Mouse (Mus musculus) olfactory bulb, adult 2 months (tissue): ENCODE data around the gene Plcb4. TPM values are rescaled to one million over a fixed set of nuclear protein-coding genes. Genes with fewer than 3 reads are reported as not detected.

Experiments used
- H3K27ac ChIP-seq: fragments of 200-500 bp; 2 replicates; pipeline ENCODE4 v1.5.1; 2012; ENCODE audit warnings: low read depth, low read length; ENCODE audit not compliant: insufficient read depth
- H3K4me1 ChIP-seq: fragments of 200-500 bp; 2 replicates; pipeline ENCODE4 v1.6.1; 2012; ENCODE audit warnings: low read length; ENCODE audit not compliant: control insufficient read depth, insufficient read depth
- H3K4me3 ChIP-seq: fragments of 200-500 bp; 2 replicates; pipeline ENCODE4 v1.5.1; 2012; ENCODE audit warnings: mild to moderate bottlenecking, low read depth, low read length, moderate library complexity; ENCODE audit not compliant: insufficient read depth
- CTCF ChIP-seq: fragments of 200-500 bp; IDR thresholded peaks from 2 replicates; pipeline ENCODE4 v1.5.1; 2012; ENCODE audit warnings: low read depth, mild to moderate bottlenecking, low read length, moderate library complexity; ENCODE audit not compliant: insufficient read depth
- POLR2A ChIP-seq: fragments of 200-500 bp; IDR thresholded peaks from 2 replicates; pipeline ENCODE4 v1.6.1; 2012; ENCODE audit warnings: mild to moderate bottlenecking, low read depth, low read length, moderate library complexity; ENCODE audit not compliant: insufficient read depth
- WGBS: fragments of 180-500 bp; shearing (Covaris S2); methylation state at CpG from one replicate; pipeline ENCODE4 v1.1.7; 2018; 5-methylcytosine and 5-hydroxymethylcytosine counted together
- polyA plus RNA-seq: library from polyadenylated mRNA; stranded (reverse); fragments of >200 nt; gene quantifications from 2 replicates; pipeline ENCODE4 v1.2.4, GENCODE M21; 2012; ENCODE audit warnings: low replicate concordance; ENCODE audit not compliant: missing spikeins, insufficient read depth, insufficient read length

The Plcb4 gene
- polyA plus RNA-seq = not detected in 2 replicates

DNA sequence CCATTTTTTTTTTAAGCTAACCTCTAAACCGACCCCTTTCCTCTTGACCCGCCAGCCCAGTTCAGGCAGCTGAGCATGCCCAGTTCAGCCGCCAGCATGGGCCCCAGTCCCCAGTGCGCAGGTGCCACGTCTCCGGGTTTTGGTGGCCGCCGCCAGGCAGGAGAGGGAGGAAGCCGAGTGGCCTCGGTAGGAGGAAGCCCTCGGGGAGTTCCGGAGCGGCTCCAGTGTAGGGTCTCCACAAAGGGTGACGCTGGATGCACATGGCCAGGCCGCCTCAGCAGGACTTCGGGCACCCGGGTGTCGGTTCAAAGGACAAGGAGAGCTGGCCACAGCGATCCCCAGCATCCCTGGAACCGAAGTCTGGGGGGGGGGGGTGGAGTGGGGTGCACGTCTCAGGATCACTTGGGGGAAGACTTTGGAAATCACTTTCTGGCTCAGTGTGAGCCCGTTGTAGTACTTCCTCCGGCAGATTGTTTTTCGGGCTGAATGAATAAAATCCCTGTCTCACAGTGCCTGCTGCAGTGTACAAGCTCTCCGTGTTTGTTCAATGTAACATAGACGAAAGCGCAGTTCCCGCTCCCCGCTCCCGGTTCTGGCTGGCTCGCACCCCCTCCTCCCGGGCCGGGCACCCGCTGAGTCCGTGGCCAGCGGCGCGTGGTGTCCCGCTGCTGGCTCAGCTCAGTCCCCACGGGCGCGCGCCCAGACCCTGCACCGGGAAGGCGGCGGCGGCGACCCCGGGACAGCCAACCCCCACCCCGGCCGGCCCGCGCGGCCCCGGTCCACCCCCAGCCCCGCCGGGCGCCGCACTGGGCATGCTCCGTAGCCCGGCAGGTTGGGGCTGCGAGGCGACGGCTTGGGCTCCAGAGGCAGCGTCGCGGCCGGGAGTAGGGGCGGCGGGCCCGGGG lies at the start of gene Plcb4:
TSS of gene Plcb4 (plus strand) at position 526 of the 905 bp plus-strand sequence.
- peak within 1 kb of the TSS; percentile 66 for H3K4me3 ChIP-seq
- WGBS = under 1% methylated on average over 71 of the region's 71 CpGs
- TF ChIP-seq CTCF = no peak
- peak; percentile 33; the same call in 1 of the 2 replicates for TF ChIP-seq POLR2A
- peak within 1 kb of the TSS; percentile 62 for H3K27ac ChIP-seq
- no peaks in the 10 kb centered on the region; the same call in 1 of the 2 replicates for H3K4me1 ChIP-seq

DNA sequence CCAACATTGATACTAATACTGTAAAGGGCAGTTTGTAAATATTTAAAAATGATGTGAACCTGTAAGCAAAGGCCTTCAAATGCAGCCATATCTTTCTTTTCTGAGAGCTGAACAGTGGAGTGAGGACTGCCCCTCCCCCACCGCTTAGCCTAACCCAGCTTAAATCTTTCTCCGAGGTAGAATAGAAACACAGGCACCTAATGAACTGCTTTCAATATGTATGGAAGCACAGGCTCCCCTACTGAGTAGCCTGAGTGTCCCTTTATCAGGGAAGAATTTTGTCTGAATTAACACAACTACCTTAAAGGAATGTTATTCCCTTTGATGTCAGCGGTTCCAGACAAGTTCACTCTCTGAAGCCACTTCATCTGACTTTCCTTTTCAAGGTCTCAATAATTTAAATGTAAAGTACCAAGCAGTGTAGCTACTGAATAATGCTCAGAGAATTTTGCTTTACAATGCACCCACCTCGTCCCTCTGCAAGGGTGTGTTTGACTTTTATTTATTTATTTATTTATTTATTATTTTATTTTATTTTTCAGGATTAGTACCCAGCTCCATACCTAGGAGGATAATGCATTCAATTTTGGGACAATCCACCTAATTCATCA lies 44.1 kb upstream of the Plcb4 start:
- no peak overlapping the region for H3K4me3 ChIP-seq
- no peak overlapping the region for H3K27ac ChIP-seq
- 56% methylated on average over 4 of the region's 4 CpGs for WGBS
- TF ChIP-seq CTCF (no peak), POLR2A (no peak)
- H3K4me1 ChIP-seq = no peaks in the 10 kb centered on the region

DNA sequence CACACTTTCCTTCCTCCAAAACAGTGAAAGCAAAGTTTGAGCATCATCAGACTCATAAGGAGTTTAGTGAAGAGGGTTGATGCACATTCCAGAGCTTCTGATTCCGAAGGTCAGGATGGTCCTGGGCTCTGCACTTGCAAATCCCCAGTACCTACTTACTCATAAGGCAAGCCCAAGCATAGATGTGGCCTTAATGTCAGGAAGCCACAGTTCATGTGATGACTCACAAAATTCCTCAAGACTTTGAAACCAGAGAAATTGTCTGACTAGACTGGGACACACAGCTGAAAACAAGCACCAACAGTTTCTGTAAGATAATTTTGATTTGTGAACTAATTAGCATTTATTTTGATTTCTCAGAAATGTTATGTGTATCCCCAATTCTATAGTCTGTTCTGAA lies 42.7 kb upstream of the Plcb4 start:
- TF ChIP-seq POLR2A (no peak), CTCF (no peak)
- no peak overlapping the region for H3K27ac ChIP-seq
- 95% methylated on average over 1 of the region's 1 CpGs for WGBS
- H3K4me3 ChIP-seq = no peak overlapping the region
- no peaks in the 10 kb centered on the region for H3K4me1 ChIP-seq

DNA sequence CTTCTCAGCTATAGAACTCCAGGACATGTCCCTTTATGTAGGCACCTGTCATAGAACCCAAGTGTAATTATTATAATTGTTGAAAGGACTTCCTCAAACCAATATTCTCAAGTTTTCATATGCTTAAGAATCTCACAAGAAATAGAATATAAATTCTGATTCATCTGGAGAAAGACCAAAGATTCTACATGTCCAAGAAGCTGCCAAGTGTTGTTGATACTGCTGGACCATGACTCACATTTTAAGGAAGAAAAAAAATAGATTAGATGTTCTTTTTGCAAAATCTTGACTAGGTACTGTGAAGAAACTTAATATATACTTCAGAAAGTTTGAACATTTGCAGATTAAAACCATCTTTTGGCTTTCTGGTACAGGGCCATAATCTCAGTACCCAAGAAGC lies 40.3 kb upstream of the Plcb4 start:
- no peak overlapping the region for H3K27ac ChIP-seq
- H3K4me1 ChIP-seq = no peaks in the 10 kb centered on the region
- no peak for TF ChIP-seq POLR2A
- TF ChIP-seq CTCF = no peak
- no peak overlapping the region for H3K4me3 ChIP-seq

DNA sequence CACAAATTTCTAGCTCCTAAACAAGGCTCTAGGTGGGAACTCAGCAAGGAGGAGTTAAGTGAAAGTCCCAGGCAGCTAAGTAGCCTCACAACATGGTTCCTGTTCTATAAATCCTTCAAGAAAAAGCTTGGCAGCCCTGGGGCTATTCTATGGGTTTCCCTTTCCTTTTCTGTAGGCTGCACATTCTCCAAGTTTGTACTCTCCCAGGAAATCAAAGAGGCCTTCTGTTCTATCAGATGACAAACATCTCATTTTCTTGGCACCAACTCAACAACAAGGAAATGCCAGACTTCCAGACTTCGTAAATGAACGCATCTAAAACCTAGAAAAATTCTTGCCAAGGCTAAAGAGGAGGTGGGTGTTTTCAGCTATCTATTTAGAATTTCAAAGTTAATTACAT lies 38.9 kb upstream of the Plcb4 start:
- no peak for TF ChIP-seq POLR2A
- TF ChIP-seq CTCF = no peak
- Histone ChIP-seq H3K27ac (no peak overlapping the region), H3K4me3 (no peak overlapping the region), H3K4me1 (no peaks in the 10 kb centered on the region)
- 36% methylated on average over 2 of the region's 2 CpGs for WGBS

DNA sequence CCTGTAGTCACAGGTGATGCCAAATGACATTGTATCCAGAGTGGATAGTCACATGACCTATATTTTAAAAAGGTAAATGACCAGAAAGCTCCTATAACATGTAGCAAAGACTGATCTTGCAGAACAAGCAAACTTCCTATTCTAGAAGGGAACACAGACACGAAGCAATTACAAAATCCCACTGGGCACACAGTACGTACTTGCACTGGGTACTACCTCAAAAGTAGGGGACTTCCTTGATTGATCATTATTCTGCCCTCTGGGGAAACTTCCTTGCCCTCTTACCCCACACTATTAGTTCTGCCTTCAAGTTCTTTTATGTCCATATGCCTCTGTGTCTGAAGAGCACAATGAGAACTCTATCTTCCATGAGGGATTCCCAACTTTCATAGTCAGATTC lies 31.0 kb upstream of the Plcb4 start:
- Histone ChIP-seq H3K4me3 (no peak overlapping the region), H3K4me1 (no peaks in the 10 kb centered on the region), H3K27ac (no peak overlapping the region)
- 86% methylated on average over 2 of the region's 2 CpGs for WGBS
- TF ChIP-seq CTCF (no peak), POLR2A (no peak)

DNA sequence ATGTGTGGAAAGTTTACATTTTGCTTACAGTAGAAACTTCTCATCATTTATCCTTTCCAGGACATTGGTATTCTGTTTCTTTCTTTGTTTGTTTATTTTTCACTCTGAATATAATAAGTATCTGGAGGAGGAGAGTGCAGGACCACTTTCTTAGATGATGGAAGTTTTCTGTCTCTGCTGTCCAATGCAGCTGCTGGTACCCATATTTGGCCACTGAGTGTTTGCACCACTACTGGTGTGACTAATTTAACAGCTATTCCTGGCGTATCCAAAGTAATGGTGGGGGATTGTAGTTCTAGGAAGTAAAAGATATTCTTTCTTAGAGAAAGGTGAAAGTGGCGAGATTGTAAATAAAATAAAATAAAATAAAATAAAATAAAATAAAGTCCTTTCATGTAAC lies 21.6 kb upstream of the Plcb4 start:
- no peak overlapping the region for H3K4me3 ChIP-seq
- no peak overlapping the region for H3K27ac ChIP-seq
- no peak for TF ChIP-seq CTCF
- TF ChIP-seq POLR2A = no peak
- 84% methylated on average over 2 of the region's 2 CpGs for WGBS
- no peaks in the 10 kb centered on the region for H3K4me1 ChIP-seq

DNA sequence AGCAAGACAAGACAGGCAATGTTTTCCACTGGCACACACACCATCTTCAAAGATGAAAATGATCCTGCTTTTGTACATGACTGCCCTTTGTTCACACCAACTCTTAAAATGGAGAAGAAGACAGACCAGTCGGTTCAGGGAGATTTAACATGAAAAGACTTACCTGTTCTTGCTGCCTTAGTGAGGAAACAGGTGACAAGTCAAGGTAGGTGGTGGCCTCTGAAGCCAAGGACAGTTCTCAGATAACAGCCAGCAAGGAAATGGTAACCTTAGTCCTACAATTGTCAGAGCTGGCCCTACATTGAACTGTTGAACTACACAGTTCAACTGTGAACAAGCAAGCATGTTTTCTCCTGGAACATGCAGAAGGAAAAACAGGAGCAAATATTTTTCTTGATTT lies 17.8 kb upstream of the Plcb4 start:
- WGBS = 89% methylated on average over 1 of the region's 1 CpGs
- TF ChIP-seq POLR2A (no peak), CTCF (no peak)
- Histone ChIP-seq H3K4me1 (no peaks in the 10 kb centered on the region), H3K4me3 (no peak overlapping the region), H3K27ac (no peak overlapping the region)

DNA sequence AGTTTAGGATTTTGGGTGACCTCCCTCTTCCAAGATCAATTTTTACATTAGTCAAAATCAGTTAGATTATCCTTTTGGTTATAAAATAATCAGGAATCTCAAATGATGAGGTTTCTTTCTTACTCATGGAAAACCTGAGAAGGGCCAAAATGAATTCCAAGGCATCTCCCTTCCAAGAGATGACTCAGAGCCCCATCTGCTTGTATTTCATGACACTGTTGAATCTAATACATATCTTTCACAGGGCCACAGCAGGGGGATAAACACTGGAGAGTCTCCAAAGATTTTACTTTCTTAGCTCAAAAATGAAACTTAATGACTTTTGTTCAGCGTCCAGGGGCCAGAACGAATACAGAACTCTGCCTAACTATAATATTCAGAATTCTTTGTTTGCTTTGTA lies 17.2 kb upstream of the Plcb4 start:
- Histone ChIP-seq H3K27ac (no peak overlapping the region), H3K4me1 (no peaks in the 10 kb centered on the region), H3K4me3 (no peak overlapping the region)
- TF ChIP-seq CTCF (no peak), POLR2A (no peak)
- 72% methylated on average over 2 of the region's 2 CpGs for WGBS
